Mouse (Mus musculus) neural tube, embryonic 15.5 days (tissue): ENCODE measurements around the gene E330021D16Rik. TPM values are rescaled to one million over a fixed set of nuclear protein-coding genes. Genes with fewer than 3 reads are reported as not detected.
"Not testable (repeated sequence)": the region's sequence is repeated elsewhere in the genome, so short reads cannot be mapped to it uniquely, and the experiment has no call there.

Source experiments
- ATAC-seq: fragments of 200-750 bp; cut with Nextera tagmentation; 2 replicates; pipeline ENCODE4 v1.8.0; 2017; ENCODE audit warnings: mild to moderate bottlenecking, moderate TSS enrichment, moderate library complexity; ENCODE audit not compliant: low FRiP score
- H3K27ac ChIP-seq: fragments of 300-500 bp; sonication (generic); replicated peaks from 2 replicates; pipeline ENCODE4 v1.5.1; 2015; ENCODE audit warnings: mild to moderate bottlenecking, inconsistent platforms
- H3K27me3 ChIP-seq: fragments of 300-500 bp; sonication (generic); replicated peaks from 2 replicates; pipeline ENCODE4 v1.6.1; 2015; ENCODE audit warnings: inconsistent platforms
- H3K36me3 ChIP-seq: fragments of 300-500 bp; sonication (generic); 2 replicates; pipeline ENCODE4 v1.6.1; 2015; ENCODE audit warnings: inconsistent platforms
- H3K4me1 ChIP-seq: fragments of 300-500 bp; sonication (generic); 2 replicates; pipeline ENCODE4 v1.6.1; 2015; ENCODE audit warnings: inconsistent platforms
- H3K4me2 ChIP-seq: fragments of 300-500 bp; sonication (generic); 2 replicates; pipeline ENCODE4 v1.6.1; 2015; ENCODE audit warnings: inconsistent platforms, mild to moderate bottlenecking, moderate library complexity
- H3K4me3 ChIP-seq: fragments of 300-500 bp; sonication (generic); replicated peaks from 2 replicates; pipeline ENCODE4 v1.5.1; 2015; ENCODE audit warnings: mild to moderate bottlenecking, inconsistent platforms
- H3K9ac ChIP-seq: fragments of 300-500 bp; sonication (generic); replicated peaks from 2 replicates; pipeline ENCODE4 v1.6.1; 2015; ENCODE audit warnings: mild to moderate bottlenecking, inconsistent platforms
- H3K9me3 ChIP-seq: fragments of 300-500 bp; sonication (generic); replicated peaks from 2 replicates; pipeline ENCODE4 v1.6.1; 2016; ENCODE audit warnings: inconsistent platforms
- WGBS: fragments of 180-500 bp; shearing (Covaris S2); methylation state at CpG from one replicate; pipeline ENCODE4 v1.1.7; 2015; ENCODE audit warnings: mixed read lengths; 5-methylcytosine and 5-hydroxymethylcytosine counted together
- polyA plus RNA-seq: library from polyadenylated mRNA; unstranded; fragments of >200 nt; fragmentation: Nextera tagmentation; extraction: Ambion mirVana; gene quantifications from 2 replicates; pipeline ENCODE4 v1.2.1, GENCODE M21; 2015

Gene E330021D16Rik
- 0.13 TPM in 1 of 2 replicates, not detected in the other for polyA plus RNA-seq

GRCm38 (mm10) chr6:136415133-136415775 is at the start of gene E330021D16Rik:
TSS of gene E330021D16Rik (minus strand) at chr6:136415569.
- no peak for ATAC-seq

GRCm38 (mm10) chr6:136465021-136465420 is 49.7 kb upstream of the E330021D16Rik start:
- ATAC-seq, result no peak
- H3K4me3 ChIP-seq, result no peak overlapping the region
- no peak overlapping the region for H3K27ac ChIP-seq
- H3K4me1 ChIP-seq, result peaks cover 22% of the 10 kb centered on the region
- H3K4me2 ChIP-seq, result no peak overlapping the region
- H3K36me3 ChIP-seq, result no peaks in the 10 kb centered on the region
- 89% methylated on average over 8 of the region's 8 CpGs for WGBS
- no peak overlapping the region for H3K9ac ChIP-seq
- no peaks in the 10 kb centered on the region for H3K9me3 ChIP-seq
- H3K27me3 ChIP-seq, result no peaks in the 10 kb centered on the region

More at GRCm38 (mm10) chr6:136415133-136415775, at the start of gene E330021D16Rik:
- Histone ChIP-seq H3K4me1 (no peaks in the 10 kb centered on the region), H3K27ac (no peak within 1 kb of the TSS), H3K4me3 (no peak within 1 kb of the TSS), H3K4me2 (no peak within 1 kb of the TSS), H3K36me3 (no peaks in the 10 kb centered on the region), H3K27me3 (no peaks in the 10 kb centered on the region), H3K9me3 (0 out of 2 replicates have a peak, but pooled peaks cover 2% of the 10 kb centered on the region), H3K9ac (no peak within 1 kb of the TSS)
- WGBS, result 85% methylated on average over 9 of the region's 9 CpGs

- H3K9ac ChIP-seq, result no peak overlapping the region
- WGBS, result 72% methylated on average over 12 of the region's 12 CpGs
- H3K27ac ChIP-seq, result no peak overlapping the region; the same call in 1 of the 2 replicates
- no peaks in the 10 kb centered on the region for H3K9me3 ChIP-seq
- no peak overlapping the region for H3K4me3 ChIP-seq
- no peak overlapping the region for H3K4me2 ChIP-seq
- peaks cover 13% of the 10 kb centered on the region for H3K4me1 ChIP-seq
- H3K36me3 ChIP-seq, result no peaks in the 10 kb centered on the region
- H3K27me3 ChIP-seq, result no peaks in the 10 kb centered on the region
- no peak for ATAC-seq
These were observed 48.8 kb upstream of the E330021D16Rik start for GRCm38 (mm10) chr6:136464121-136464621.

GRCm38 (mm10) chr6:136463491-136463890 is 48.1 kb upstream of the E330021D16Rik start:
- Histone ChIP-seq H3K27ac (0 out of 2 replicates have a peak overlapping the region, but pooled peaks have one; percentile 2), H3K4me3 (no peak overlapping the region), H3K36me3 (no peaks in the 10 kb centered on the region), H3K9me3 (no peaks in the 10 kb centered on the region), H3K9ac (no peak overlapping the region), H3K27me3 (no peaks in the 10 kb centered on the region), H3K4me2 (no peak overlapping the region), H3K4me1 (peaks cover 9% of the 10 kb centered on the region)
- ATAC-seq, result no peak
- 77% methylated on average over 9 of the region's 9 CpGs for WGBS

GRCm38 (mm10) chr6:136459156-136459555 is 43.8 kb upstream of the E330021D16Rik start:
- H3K9ac ChIP-seq, result no peak overlapping the region
- H3K4me2 ChIP-seq, result no peak overlapping the region
- H3K27me3 ChIP-seq, result no peaks in the 10 kb centered on the region
- H3K4me3 ChIP-seq, result no peak overlapping the region
- H3K27ac ChIP-seq, result no peak overlapping the region
- 92% methylated on average over 7 of the region's 7 CpGs for WGBS
- no peaks in the 10 kb centered on the region for H3K4me1 ChIP-seq
- H3K9me3 ChIP-seq, result no peaks in the 10 kb centered on the region
- no peaks in the 10 kb centered on the region for H3K36me3 ChIP-seq
- ATAC-seq, result no peak

GRCm38 (mm10) chr6:136456302-136456701 is 40.9 kb upstream of the E330021D16Rik start:
- 87% methylated on average over 1 of the region's 1 CpGs for WGBS
- no peak for ATAC-seq

GRCm38 (mm10) chr6:136455696-136456095 is 40.3 kb upstream of the E330021D16Rik start:
- Histone ChIP-seq H3K27ac (no peak overlapping the region), H3K4me2 (no peak overlapping the region), H3K9ac (no peak overlapping the region), H3K4me3 (no peak overlapping the region), H3K9me3 (no peaks in the 10 kb centered on the region), H3K27me3 (no peaks in the 10 kb centered on the region), H3K36me3 (no peaks in the 10 kb centered on the region), H3K4me1 (no peaks in the 10 kb centered on the region)
- WGBS, result 75% methylated on average over 3 of the region's 3 CpGs
- no peak for ATAC-seq

More at GRCm38 (mm10) chr6:136456302-136456701, 40.9 kb upstream of the E330021D16Rik start:
- Histone ChIP-seq H3K27ac (no peak overlapping the region), H3K4me2 (no peak overlapping the region), H3K9me3 (no peaks in the 10 kb centered on the region), H3K9ac (no peak overlapping the region), H3K4me3 (no peak overlapping the region), H3K36me3 (no peaks in the 10 kb centered on the region), H3K4me1 (no peaks in the 10 kb centered on the region), H3K27me3 (no peaks in the 10 kb centered on the region)

GRCm38 (mm10) chr6:136452623-136453022 is 37.3 kb upstream of the E330021D16Rik start:
- H3K4me2 ChIP-seq, result no peak overlapping the region
- H3K36me3 ChIP-seq, result no peaks in the 10 kb centered on the region
- H3K27me3 ChIP-seq, result no peaks in the 10 kb centered on the region
- no peak overlapping the region for H3K4me3 ChIP-seq
- 97% methylated on average over 3 of the region's 3 CpGs for WGBS
- no peak overlapping the region for H3K27ac ChIP-seq
- no peak for ATAC-seq
- no peak overlapping the region for H3K9ac ChIP-seq
- no peaks in the 10 kb centered on the region for H3K9me3 ChIP-seq
- no peaks in the 10 kb centered on the region for H3K4me1 ChIP-seq

- Histone ChIP-seq H3K4me1 (no peaks in the 10 kb centered on the region), H3K9me3 (no peaks in the 10 kb centered on the region), H3K9ac (no peak overlapping the region), H3K27me3 (no peaks in the 10 kb centered on the region), H3K4me2 (no peak overlapping the region), H3K4me3 (no peak overlapping the region), H3K27ac (no peak overlapping the region), H3K36me3 (no peaks in the 10 kb centered on the region)
- 98% methylated on average over 6 of the region's 6 CpGs for WGBS
- ATAC-seq, result no peak
These were observed 35.5 kb upstream of the E330021D16Rik start for GRCm38 (mm10) chr6:136450863-136451262.

GRCm38 (mm10) chr6:136449930-136450329 is 34.6 kb upstream of the E330021D16Rik start:
- ATAC-seq, result no peak
- no peaks in the 10 kb centered on the region for H3K36me3 ChIP-seq
- 0 out of 2 replicates have a peak, but pooled peaks cover 2% of the 10 kb centered on the region for H3K9me3 ChIP-seq
- no peaks in the 10 kb centered on the region for H3K4me1 ChIP-seq
- no peaks in the 10 kb centered on the region for H3K27me3 ChIP-seq
- no peak overlapping the region for H3K9ac ChIP-seq
- H3K4me3 ChIP-seq, result no peak overlapping the region
- WGBS, result 97% methylated on average over 1 of the region's 1 CpGs
- no peak overlapping the region for H3K4me2 ChIP-seq
- H3K27ac ChIP-seq, result no peak overlapping the region

GRCm38 (mm10) chr6:136449270-136449692 is 33.9 kb upstream of the E330021D16Rik start:
- Histone ChIP-seq H3K4me3 (no peak overlapping the region), H3K4me1 (no peaks in the 10 kb centered on the region), H3K9ac (no peak overlapping the region), H3K4me2 (no peak overlapping the region), H3K27me3 (no peaks in the 10 kb centered on the region), H3K36me3 (no peaks in the 10 kb centered on the region), H3K9me3 (0 out of 2 replicates have a peak, but pooled peaks cover 5% of the 10 kb centered on the region), H3K27ac (no peak overlapping the region)
- WGBS, result 81% methylated on average over 9 of the region's 9 CpGs
- ATAC-seq, result no peak

- not testable (repeated sequence) for H3K27ac ChIP-seq, H3K4me2 ChIP-seq, H3K4me3 ChIP-seq, H3K27me3 ChIP-seq, H3K36me3 ChIP-seq, ATAC-seq, H3K9ac ChIP-seq, H3K4me1 ChIP-seq
- WGBS, result 86% methylated on average over 2 of the region's 2 CpGs
- H3K9me3 ChIP-seq, result peaks cover 15% of the 10 kb centered on the region; the same call in 1 of the 2 replicates
These were observed 23.8 kb upstream of the E330021D16Rik start for GRCm38 (mm10) chr6:136439205-136439604.
